Mouse (Mus musculus) hindbrain, embryonic 10.5 days (tissue): ENCODE measurements at regions not wholly inside any gene's neighbourhood (a gene's known extent, or its start where the extent isn't known, plus 50 kb on each side); places are given as distances from the start of the nearest gene placed in this dataset.
A peak's percentile ranks its signal among the peaks of the same experiment; 100 is the strongest.
"Not testable (repeated sequence)": the region's sequence is repeated elsewhere in the genome, so short reads cannot be mapped to it uniquely, and the experiment has no call there.

Experiments used
- DNase-seq: peaks from one replicate; pipeline ENCODE4 v3.0.0-alpha.2; 2017; ENCODE audit warnings: low spot score
- H3K27ac ChIP-seq: fragments of 300-500 bp; sonication (generic); 2 replicates; pipeline ENCODE4 v1.5.1; 2016; ENCODE audit warnings: mild to moderate bottlenecking, moderate library complexity
- H3K27me3 ChIP-seq: fragments of 300-500 bp; sonication (generic); 2 replicates; pipeline ENCODE4 v1.6.1; 2016; ENCODE audit warnings: mild to moderate bottlenecking; ENCODE audit not compliant: poor library complexity, insufficient read depth, severe bottlenecking
- H3K36me3 ChIP-seq: fragments of 300-500 bp; sonication (generic); 2 replicates; pipeline ENCODE4 v1.6.1; 2016; ENCODE audit warnings: mild to moderate bottlenecking, moderate library complexity
- H3K4me1 ChIP-seq: fragments of 300-500 bp; sonication (generic); replicated peaks from 2 replicates; pipeline ENCODE4 v1.6.1; 2016; ENCODE audit warnings: mild to moderate bottlenecking
- H3K4me3 ChIP-seq: fragments of 300-500 bp; sonication (generic); 2 replicates; pipeline ENCODE4 v1.5.1; 2016; ENCODE audit warnings: mild to moderate bottlenecking, moderate library complexity
- H3K9me3 ChIP-seq: fragments of 300-500 bp; sonication (generic); 2 replicates; pipeline ENCODE4 v1.6.1; 2016; ENCODE audit warnings: mild to moderate bottlenecking, moderate library complexity
- WGBS: fragments of 180-500 bp; shearing (Covaris S2); methylation state at CpG from one replicate; pipeline ENCODE4 v1.1.7; 2016; 5-methylcytosine and 5-hydroxymethylcytosine counted together

DNA sequence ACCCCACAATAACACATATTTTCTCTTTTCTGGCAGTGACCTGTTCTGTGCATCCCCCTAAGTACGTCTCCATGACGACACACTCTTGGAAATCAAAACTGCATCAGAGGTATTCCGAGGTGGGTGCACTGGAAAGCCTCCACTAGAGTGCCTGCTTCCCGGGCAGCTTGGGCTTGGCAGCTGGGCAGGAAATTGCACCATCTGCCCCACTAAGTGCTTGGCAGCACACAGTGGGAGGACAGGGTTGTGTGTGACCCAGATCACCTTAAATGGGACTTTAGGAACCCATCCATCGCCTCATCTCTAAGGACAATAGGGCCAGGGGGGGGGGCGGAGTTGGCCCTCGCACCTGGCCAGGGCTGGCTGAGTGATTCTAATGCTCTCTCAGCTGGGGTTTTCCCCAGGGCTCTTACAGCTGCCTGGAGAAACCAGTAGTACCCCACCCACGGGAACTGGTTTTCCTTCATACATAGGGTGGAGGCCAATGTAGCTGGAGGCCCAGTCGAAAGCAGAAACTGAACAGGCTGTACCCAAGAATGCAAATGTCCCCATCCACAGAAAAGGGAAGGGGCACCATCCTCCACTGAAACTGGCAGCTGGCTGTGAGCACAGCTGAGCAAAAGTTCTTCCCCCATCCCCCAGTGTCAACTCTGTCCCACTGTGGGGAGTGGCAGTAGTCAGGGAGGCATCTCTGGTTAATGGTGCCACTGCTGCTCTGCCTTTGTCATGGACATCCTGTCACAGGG lies 75.7 kb downstream of the Cryaa start:
- Histone ChIP-seq H3K27ac (no peak overlapping the region), H3K36me3 (no peaks in the 10 kb centered on the region), H3K27me3 (no peaks in the 10 kb centered on the region; the same call in 1 of the 2 replicates), H3K4me1 (peaks cover 9% of the 10 kb centered on the region; the same call in 1 of the 2 replicates), H3K4me3 (no peak overlapping the region), H3K9me3 (peaks cover 6% of the 10 kb centered on the region; the same call in 1 of the 2 replicates)
- 72% methylated on average over 9 of the region's 9 CpGs for WGBS
- no peak for DNase-seq

GRCm38 (mm10) chr17:31753859-31754229 lies 76.2 kb downstream of the Cryaa start:
- no peak for DNase-seq
- peaks cover 9% of the 10 kb centered on the region; the same call in 1 of the 2 replicates for H3K4me1 ChIP-seq
- no peaks in the 10 kb centered on the region; the same call in 1 of the 2 replicates for H3K27me3 ChIP-seq
- H3K27ac ChIP-seq: no peak overlapping the region
- H3K36me3 ChIP-seq: no peaks in the 10 kb centered on the region
- 49% methylated on average over 4 of the region's 4 CpGs for WGBS
- peaks cover 6% of the 10 kb centered on the region; the same call in 1 of the 2 replicates for H3K9me3 ChIP-seq
- no peak overlapping the region for H3K4me3 ChIP-seq

DNA sequence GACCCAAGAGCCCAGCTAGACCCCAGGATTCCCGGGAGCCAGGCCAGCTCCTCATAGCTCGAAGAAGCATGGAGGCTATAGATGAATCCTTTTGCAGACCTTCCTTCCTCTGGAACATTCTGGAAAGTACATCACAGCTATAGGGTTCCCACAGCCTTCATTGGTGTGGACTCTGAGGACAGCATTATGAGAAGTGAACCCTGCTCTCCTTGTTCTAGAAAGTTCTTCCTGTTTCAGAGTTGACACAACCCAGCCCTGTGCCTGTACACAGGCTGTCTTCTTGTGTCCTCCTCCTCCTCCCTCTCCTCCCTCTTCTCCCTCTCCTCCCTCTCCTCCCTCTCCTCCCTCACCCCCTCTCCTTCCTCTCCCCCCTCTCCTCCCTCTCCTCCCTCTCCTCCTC lies 82.9 kb downstream of the Cryaa start:
- H3K27me3 ChIP-seq: peaks cover 4% of the 10 kb centered on the region; the same call in 1 of the 2 replicates
- WGBS: 95% methylated on average over 2 of the region's 2 CpGs
- peaks cover 6% of the 10 kb centered on the region; the same call in 1 of the 2 replicates for H3K9me3 ChIP-seq
- H3K36me3 ChIP-seq: no peaks in the 10 kb centered on the region
- no peak overlapping the region for H3K27ac ChIP-seq
- no peak overlapping the region for H3K4me3 ChIP-seq
- no peak for DNase-seq
- H3K4me1 ChIP-seq: no peaks in the 10 kb centered on the region

- Histone ChIP-seq H3K36me3 (no peaks in the 10 kb centered on the region), H3K9me3 (no peaks in the 10 kb centered on the region), H3K27ac (no peak overlapping the region), H3K4me3 (no peak overlapping the region), H3K4me1 (peaks cover 20% of the 10 kb centered on the region), H3K27me3 (peaks cover 8% of the 10 kb centered on the region; the same call in 1 of the 2 replicates)
- DNase-seq: no peak
- WGBS: 58% methylated on average over 5 of the region's 5 CpGs
Observed at GRCm38 (mm10) chr17:31763078-31763477, 85.5 kb downstream of the Cryaa start.

- peak; percentile 80 for DNase-seq
- H3K36me3 ChIP-seq: no peaks in the 10 kb centered on the region
- 36% methylated on average over 25 of the region's 25 CpGs for WGBS
- peaks cover 13% of the 10 kb centered on the region; the same call in 1 of the 2 replicates for H3K9me3 ChIP-seq
- peaks cover 8% of the 10 kb centered on the region; the same call in 1 of the 2 replicates for H3K27me3 ChIP-seq
- H3K4me3 ChIP-seq: no peak overlapping the region; the same call in 1 of the 2 replicates
- peak overlapping the region; percentile 89 for H3K27ac ChIP-seq
- H3K4me1 ChIP-seq: peaks cover 25% of the 10 kb centered on the region
Observed at GRCm38 (mm10) chr17:31766779-31767697, 88.6 kb downstream of the Sik1 start.

GRCm38 (mm10) chr17:31772201-31772820 lies 83.3 kb downstream of the Sik1 start:
- no peak overlapping the region for H3K27ac ChIP-seq
- H3K36me3 ChIP-seq: no peaks in the 10 kb centered on the region
- H3K4me1 ChIP-seq: peaks cover 31% of the 10 kb centered on the region
- DNase-seq: no peak
- no peak overlapping the region for H3K4me3 ChIP-seq
- no peaks in the 10 kb centered on the region for H3K27me3 ChIP-seq
- H3K9me3 ChIP-seq: peaks cover 13% of the 10 kb centered on the region; the same call in 1 of the 2 replicates
- 51% methylated on average over 9 of the region's 9 CpGs for whole genome bisulfite sequencing

GRCm38 (mm10) chr17:31773882-31774281 lies 81.7 kb downstream of the Sik1 start:
- not testable (repeated sequence) for H3K27me3 ChIP-seq, H3K27ac ChIP-seq, DNase-seq, H3K36me3 ChIP-seq, H3K4me3 ChIP-seq
- Histone ChIP-seq H3K4me1 (peaks cover 36% of the 10 kb centered on the region), H3K9me3 (peaks cover 13% of the 10 kb centered on the region; the same call in 1 of the 2 replicates)

- H3K4me3 ChIP-seq: no peak overlapping the region
- H3K9me3 ChIP-seq: peaks cover 7% of the 10 kb centered on the region; the same call in 1 of the 2 replicates
- peaks cover 44% of the 10 kb centered on the region for H3K4me1 ChIP-seq
- WGBS: 83% methylated on average over 5 of the region's 5 CpGs
- H3K36me3 ChIP-seq: no peaks in the 10 kb centered on the region
- no peak for DNase-seq
- no peak overlapping the region for H3K27ac ChIP-seq
- no peaks in the 10 kb centered on the region for H3K27me3 ChIP-seq
Observed at GRCm38 (mm10) chr17:31775037-31775436, 80.6 kb downstream of the Sik1 start.

DNA sequence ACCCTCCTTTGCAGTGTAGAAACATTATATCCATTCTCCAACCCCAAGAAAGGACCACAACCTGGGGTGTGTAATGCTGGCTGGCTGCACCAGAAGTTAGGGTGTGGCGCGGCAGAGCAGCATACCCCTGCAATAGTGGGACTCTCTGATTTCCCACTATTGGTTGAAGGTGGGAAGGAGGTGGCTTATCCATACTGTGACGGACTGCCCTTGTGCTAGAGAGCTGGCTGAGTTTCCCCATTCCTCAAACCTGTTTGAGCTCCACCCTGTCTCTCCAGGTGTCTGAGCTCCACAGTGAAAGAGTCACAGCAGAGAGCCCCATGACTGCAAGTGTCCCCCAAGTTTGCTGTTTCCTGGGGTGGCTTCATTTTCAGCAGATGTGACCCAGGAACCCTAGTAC lies 79.6 kb downstream of the Sik1 start:
- H3K4me3 ChIP-seq: no peak overlapping the region
- H3K27me3 ChIP-seq: no peaks in the 10 kb centered on the region
- H3K36me3 ChIP-seq: no peaks in the 10 kb centered on the region
- H3K4me1 ChIP-seq: peaks cover 44% of the 10 kb centered on the region
- WGBS: 93% methylated on average over 3 of the region's 3 CpGs
- H3K27ac ChIP-seq: no peak overlapping the region
- no peaks in the 10 kb centered on the region for H3K9me3 ChIP-seq
- no peak for DNase-seq

GRCm38 (mm10) chr17:31776949-31777607 lies 78.5 kb downstream of the Sik1 start:
- H3K36me3 ChIP-seq: no peaks in the 10 kb centered on the region
- H3K4me1 ChIP-seq: peaks cover 50% of the 10 kb centered on the region
- peak; percentile 66 for DNase-seq
- no peak overlapping the region for H3K4me3 ChIP-seq
- 56% methylated on average over 9 of the region's 9 CpGs for WGBS
- H3K27ac ChIP-seq: peak overlapping the region; percentile 57; the same call in 1 of the 2 replicates
- H3K27me3 ChIP-seq: no peaks in the 10 kb centered on the region
- H3K9me3 ChIP-seq: no peaks in the 10 kb centered on the region

GRCm38 (mm10) chr17:31777751-31778150 lies 77.9 kb downstream of the Sik1 start:
- no peaks in the 10 kb centered on the region for H3K9me3 ChIP-seq
- peaks cover 48% of the 10 kb centered on the region for H3K4me1 ChIP-seq
- H3K36me3 ChIP-seq: no peaks in the 10 kb centered on the region
- peak overlapping the region; percentile 57 for H3K27ac ChIP-seq
- no peaks in the 10 kb centered on the region for H3K27me3 ChIP-seq
- no peak for DNase-seq
- no peak overlapping the region for H3K4me3 ChIP-seq
- 73% methylated on average over 5 of the region's 5 CpGs for WGBS

GRCm38 (mm10) chr17:31779466-31779865 lies 76.1 kb downstream of the Sik1 start:
- no peak overlapping the region for H3K4me3 ChIP-seq
- H3K27ac ChIP-seq: peak overlapping the region; percentile 62
- no peaks in the 10 kb centered on the region for H3K9me3 ChIP-seq
- peaks cover 48% of the 10 kb centered on the region for H3K4me1 ChIP-seq
- no peak for DNase-seq
- WGBS: 79% methylated on average over 3 of the region's 3 CpGs
- no peaks in the 10 kb centered on the region for H3K36me3 ChIP-seq
- H3K27me3 ChIP-seq: no peaks in the 10 kb centered on the region
